Mouse (Mus musculus): ENCODE measurements around the gene Kdm5a. TPM values are rescaled to one million over a fixed set of nuclear protein-coding genes. Genes with fewer than 3 reads are reported as not detected.

Kdm5a gene
- polyA plus RNA-seq, 1 experiment = 9.4 TPM

- Histone ChIP-seq H3K27ac (ENCODE audit: insufficient read depth, low read length) (no peak overlapping the region), H3K4me3 (ENCODE audit: insufficient read depth, low read length) (no peak overlapping the region), H3K4me1 (ENCODE audit: control insufficient read depth, insufficient read depth, low read length) (no peaks in the 10 kb centered on the region)
- TF ChIP-seq CTCF (IDR thresholded peaks at IDR 0.05; ENCODE audit: extremely low read depth, insufficient read depth, low read length) = no peak
- TF ChIP-seq POLR2A (IDR thresholded peaks at IDR 0.05; ENCODE audit: extremely low read depth, insufficient read depth, low read length) = no peak
Observed at GRCm38 (mm10) chr6:120457074-120457473, 93.2 kb downstream of the Kdm5a start.

- no peak overlapping the region for H3K27ac ChIP-seq (ENCODE audit: insufficient read depth, low read length)
- no peaks in the 10 kb centered on the region for H3K4me1 ChIP-seq (ENCODE audit: control insufficient read depth, insufficient read depth, low read length)
- TF ChIP-seq CTCF (IDR thresholded peaks at IDR 0.05; ENCODE audit: extremely low read depth, insufficient read depth, low read length) = no peak
- TF ChIP-seq POLR2A (IDR thresholded peaks at IDR 0.05; ENCODE audit: extremely low read depth, insufficient read depth, low read length) = no peak
- no peak overlapping the region for H3K4me3 ChIP-seq (ENCODE audit: insufficient read depth, low read length)
Observed at GRCm38 (mm10) chr6:120457751-120458150, 93.8 kb downstream of the Kdm5a start.

GRCm38 (mm10) chr6:120461217-120461616 is 97.3 kb downstream of the Kdm5a start:
- no peak for TF ChIP-seq POLR2A (IDR thresholded peaks at IDR 0.05; ENCODE audit: extremely low read depth, insufficient read depth, low read length)
- TF ChIP-seq CTCF (IDR thresholded peaks at IDR 0.05; ENCODE audit: extremely low read depth, insufficient read depth, low read length) = no peak
- Histone ChIP-seq H3K4me1 (ENCODE audit: control insufficient read depth, insufficient read depth, low read length) (no peaks in the 10 kb centered on the region), H3K4me3 (ENCODE audit: insufficient read depth, low read length) (no peak overlapping the region), H3K27ac (ENCODE audit: insufficient read depth, low read length) (no peak overlapping the region)

GRCm38 (mm10) chr6:120462251-120462650 is 98.3 kb downstream of the Kdm5a start:
- no peak overlapping the region for H3K4me3 ChIP-seq (ENCODE audit: insufficient read depth, low read length)
- no peak overlapping the region for H3K27ac ChIP-seq (ENCODE audit: insufficient read depth, low read length)
- TF ChIP-seq POLR2A (IDR thresholded peaks at IDR 0.05; ENCODE audit: extremely low read depth, insufficient read depth, low read length) (no peak), CTCF (IDR thresholded peaks at IDR 0.05; ENCODE audit: extremely low read depth, insufficient read depth, low read length) (no peak)
- no peaks in the 10 kb centered on the region for H3K4me1 ChIP-seq (ENCODE audit: control insufficient read depth, insufficient read depth, low read length)

GRCm38 (mm10) chr6:120463086-120463871 is 99.4 kb downstream of the Kdm5a start, which contains the start of gene Il17ra:
Gene Il17ra, plus strand, starts transcription at chr6:120463247.
- TF ChIP-seq CTCF (IDR thresholded peaks at IDR 0.05; ENCODE audit: extremely low read depth, insufficient read depth, low read length) (no peak), POLR2A (IDR thresholded peaks at IDR 0.05; ENCODE audit: extremely low read depth, insufficient read depth, low read length) (peak; percentile 48; the same call in 1 of the 2 replicates)
- Histone ChIP-seq H3K4me3 (ENCODE audit: insufficient read depth, low read length) (peak within 1 kb of the TSS; percentile 43), H3K27ac (ENCODE audit: insufficient read depth, low read length) (0 out of 2 replicates have a peak within 1 kb of the TSS, but pooled peaks have one; percentile 68), H3K4me1 (ENCODE audit: control insufficient read depth, insufficient read depth, low read length) (no peaks in the 10 kb centered on the region)

GRCm38 (mm10) chr6:120463884-120464283 is 100.0 kb downstream of the Kdm5a start:
- Histone ChIP-seq H3K4me1 (ENCODE audit: control insufficient read depth, insufficient read depth, low read length) (no peaks in the 10 kb centered on the region), H3K4me3 (ENCODE audit: insufficient read depth, low read length) (peak overlapping the region; percentile 43), H3K27ac (ENCODE audit: insufficient read depth, low read length) (no peak overlapping the region)
- TF ChIP-seq CTCF (IDR thresholded peaks at IDR 0.05; ENCODE audit: extremely low read depth, insufficient read depth, low read length) = no peak
- no peak for TF ChIP-seq POLR2A (IDR thresholded peaks at IDR 0.05; ENCODE audit: extremely low read depth, insufficient read depth, low read length)

GRCm38 (mm10) chr6:120464406-120464939 is 100.5 kb downstream of the Kdm5a start:
- Histone ChIP-seq H3K4me3 (ENCODE audit: insufficient read depth, low read length) (peak overlapping the region; percentile 43; the same call in 1 of the 2 replicates), H3K27ac (ENCODE audit: insufficient read depth, low read length) (no peak overlapping the region), H3K4me1 (ENCODE audit: control insufficient read depth, insufficient read depth, low read length) (no peaks in the 10 kb centered on the region)
- TF ChIP-seq CTCF (IDR thresholded peaks at IDR 0.05; ENCODE audit: extremely low read depth, insufficient read depth, low read length) (no peak), POLR2A (IDR thresholded peaks at IDR 0.05; ENCODE audit: extremely low read depth, insufficient read depth, low read length) (no peak)

GRCm38 (mm10) chr6:120465393-120465792 is 101.5 kb downstream of the Kdm5a start:
- Histone ChIP-seq H3K4me3 (ENCODE audit: insufficient read depth, low read length) (no peak overlapping the region), H3K27ac (ENCODE audit: insufficient read depth, low read length) (no peak overlapping the region), H3K4me1 (ENCODE audit: control insufficient read depth, insufficient read depth, low read length) (no peaks in the 10 kb centered on the region)
- TF ChIP-seq POLR2A (IDR thresholded peaks at IDR 0.05; ENCODE audit: extremely low read depth, insufficient read depth, low read length) = no peak
- no peak for TF ChIP-seq CTCF (IDR thresholded peaks at IDR 0.05; ENCODE audit: extremely low read depth, insufficient read depth, low read length)

GRCm38 (mm10) chr6:120466609-120467329 is 102.8 kb downstream of the Kdm5a start:
- TF ChIP-seq POLR2A (IDR thresholded peaks at IDR 0.05; ENCODE audit: extremely low read depth, insufficient read depth, low read length) = no peak
- TF ChIP-seq CTCF (IDR thresholded peaks at IDR 0.05; ENCODE audit: extremely low read depth, insufficient read depth, low read length) = no peak
- no peak overlapping the region for H3K27ac ChIP-seq (ENCODE audit: insufficient read depth, low read length)

More at GRCm38 (mm10) chr6:120466609-120467329, 102.8 kb downstream of the Kdm5a start:
- no peak overlapping the region for H3K4me3 ChIP-seq (ENCODE audit: insufficient read depth, low read length)
- 0 out of 2 replicates have a peak, but pooled peaks cover under 1% of the 10 kb centered on the region for H3K4me1 ChIP-seq (ENCODE audit: control insufficient read depth, insufficient read depth, low read length)
